Mouse (Mus musculus) thymus, adult 2 months (tissue): ENCODE data around the gene Grb7.

Experiments used
- CTCF ChIP-seq: fragments of 200-500 bp; IDR thresholded peaks from 2 replicates; pipeline ENCODE4 v1.5.1; 2012; ENCODE audit warnings: mild to moderate bottlenecking, control low read depth, low read length, moderate library complexity, borderline replicate concordance; ENCODE audit not compliant: control insufficient read depth, poor library complexity, insufficient read depth; ENCODE audit errors: extremely low read depth
- POLR2A ChIP-seq: fragments of 200-500 bp; IDR thresholded peaks from 2 replicates; pipeline ENCODE4 v1.6.1; 2012; ENCODE audit warnings: mild to moderate bottlenecking, low read length, control low read depth, moderate library complexity; ENCODE audit not compliant: control insufficient read depth, poor library complexity, insufficient read depth; ENCODE audit errors: extremely low read depth

GRCm38 (mm10) chr11:98438331-98439158, 7.6 kb upstream of the Grb7 start, which contains the start of gene Mien1:
- peak; percentile 41; the same call in 1 of the 2 replicates for TF ChIP-seq POLR2A
- peak; percentile 94 for TF ChIP-seq CTCF
